Mouse (Mus musculus): Measurements from ENCODE around the gene Tmppe. TPM values are rescaled to one million over a fixed set of nuclear protein-coding genes. Genes with fewer than 3 reads are reported as not detected.

The Tmppe gene
- polyA plus RNA-seq, 1 experiment from 2014 or later, result 10.5 TPM

- no peaks in the 10 kb centered on the region for H3K4me1 ChIP-seq
- H3K27ac ChIP-seq, result no peak overlapping the region
- H3K36me3 ChIP-seq, result peaks cover 19% of the 10 kb centered on the region
- 0 out of 2 replicates have a peak, but pooled peaks cover 4% of the 10 kb centered on the region for H3K9me3 ChIP-seq
- H3K4me3 ChIP-seq, result no peak overlapping the region
- no peak for ATAC-seq (ENCODE audit: insufficient number of reproducible peaks, low FRiP score, low TSS enrichment, low read depth)
- no peak overlapping the region for H3K4me2 ChIP-seq
- H3K9ac ChIP-seq, result no peak overlapping the region
- 97% methylated on average over 5 of the region's 5 CpGs for WGBS
- H3K27me3 ChIP-seq, result no peaks in the 10 kb centered on the region
Observed at GRCm38 (mm10) chr9:114425576-114425975, 24.7 kb downstream of the Tmppe start.

- Histone ChIP-seq H3K27me3 (no peaks in the 10 kb centered on the region), H3K4me3 (no peak overlapping the region), H3K4me1 (no peaks in the 10 kb centered on the region), H3K9ac (no peak overlapping the region), H3K4me2 (no peak overlapping the region), H3K9me3 (0 out of 2 replicates have a peak, but pooled peaks cover 4% of the 10 kb centered on the region), H3K36me3 (peaks cover 21% of the 10 kb centered on the region), H3K27ac (no peak overlapping the region)
- ATAC-seq (ENCODE audit: insufficient number of reproducible peaks, low FRiP score, low TSS enrichment, low read depth), result no peak
- WGBS, result 89% methylated on average over 5 of the region's 5 CpGs
Observed at GRCm38 (mm10) chr9:114426201-114426600, 25.3 kb downstream of the Tmppe start.

DNA sequence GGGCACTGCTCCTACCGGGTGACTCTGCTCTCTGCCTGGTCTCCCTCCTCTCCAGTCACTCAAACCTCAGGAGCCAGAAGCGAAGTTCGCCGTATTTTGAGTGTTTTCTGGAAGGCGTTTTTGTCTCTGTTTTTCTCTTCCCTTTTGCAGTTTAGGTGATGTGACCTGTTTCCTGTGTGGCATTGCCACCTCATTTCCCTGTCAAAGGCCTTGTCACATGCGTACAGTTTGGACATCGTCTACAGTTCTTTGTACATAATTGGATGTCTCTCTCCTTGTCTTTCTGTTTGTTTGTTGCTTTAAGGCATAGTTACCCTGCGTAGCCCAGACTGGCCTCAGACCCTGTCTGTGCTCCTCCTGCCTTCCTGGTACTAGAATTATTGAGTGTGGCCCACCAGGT lies 26.5 kb downstream of the Tmppe start:
- no peak for ATAC-seq (ENCODE audit: insufficient number of reproducible peaks, low FRiP score, low TSS enrichment, low read depth)
- no peak overlapping the region for H3K4me2 ChIP-seq
- 0 out of 2 replicates have a peak, but pooled peaks cover 4% of the 10 kb centered on the region for H3K9me3 ChIP-seq
- no peaks in the 10 kb centered on the region for H3K27me3 ChIP-seq
- no peak overlapping the region for H3K27ac ChIP-seq
- H3K36me3 ChIP-seq, result peaks cover 24% of the 10 kb centered on the region
- WGBS, result 90% methylated on average over 8 of the region's 8 CpGs
- no peak overlapping the region for H3K9ac ChIP-seq
- H3K4me1 ChIP-seq, result no peaks in the 10 kb centered on the region
- no peak overlapping the region for H3K4me3 ChIP-seq

GRCm38 (mm10) chr9:114428103-114428834 lies 27.4 kb downstream of the Tmppe start:
- H3K27me3 ChIP-seq, result no peaks in the 10 kb centered on the region
- no peak overlapping the region for H3K4me3 ChIP-seq
- H3K36me3 ChIP-seq, result peaks cover 24% of the 10 kb centered on the region
- 84% methylated on average over 12 of the region's 12 CpGs for WGBS
- H3K9me3 ChIP-seq, result 0 out of 2 replicates have a peak, but pooled peaks cover 4% of the 10 kb centered on the region
- H3K27ac ChIP-seq, result no peak overlapping the region
- no peaks in the 10 kb centered on the region for H3K4me1 ChIP-seq
- no peak overlapping the region for H3K9ac ChIP-seq
- H3K4me2 ChIP-seq, result no peak overlapping the region
- no peak for ATAC-seq (ENCODE audit: insufficient number of reproducible peaks, low FRiP score, low TSS enrichment, low read depth)

DNA sequence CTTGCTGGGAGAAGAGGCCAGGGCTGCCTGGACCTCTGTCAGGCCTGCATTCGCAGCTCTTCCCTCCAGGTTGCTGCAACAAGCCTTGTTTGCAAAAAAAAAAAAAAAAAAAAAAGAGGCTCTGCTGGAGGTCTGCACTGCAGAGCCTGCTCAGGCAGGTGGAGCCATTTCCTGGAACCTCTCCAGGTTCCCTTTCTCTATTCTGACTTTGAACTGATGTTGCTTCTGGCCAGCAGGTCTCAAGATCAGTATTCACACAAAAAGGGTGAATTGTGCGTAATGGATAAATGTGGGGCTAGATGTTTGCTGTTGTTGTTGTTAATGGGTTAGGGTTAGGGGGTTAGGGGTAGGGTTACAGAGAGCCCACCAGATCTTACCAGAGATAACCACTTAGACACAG lies 34.8 kb downstream of the Tmppe start:
- H3K9ac ChIP-seq, result no peak overlapping the region
- no peak overlapping the region for H3K4me3 ChIP-seq

GRCm38 (mm10) chr9:114440548-114440947 lies 39.6 kb downstream of the Tmppe start:
- Histone ChIP-seq H3K9ac (no peak overlapping the region), H3K27me3 (no peaks in the 10 kb centered on the region), H3K36me3 (0 out of 2 replicates have a peak, but pooled peaks cover 16% of the 10 kb centered on the region), H3K4me2 (no peak overlapping the region), H3K4me3 (no peak overlapping the region), H3K27ac (no peak overlapping the region), H3K9me3 (no peaks in the 10 kb centered on the region), H3K4me1 (no peaks in the 10 kb centered on the region)
- 85% methylated on average over 10 of the region's 10 CpGs for WGBS
- ATAC-seq (ENCODE audit: insufficient number of reproducible peaks, low FRiP score, low TSS enrichment, low read depth), result 0 out of 2 replicates have a peak, but pooled peaks have one; percentile 35

More for the DNA sequence above, 34.8 kb downstream of the Tmppe start:
- Histone ChIP-seq H3K27ac (no peak overlapping the region), H3K27me3 (no peaks in the 10 kb centered on the region), H3K9me3 (no peaks in the 10 kb centered on the region), H3K4me1 (no peaks in the 10 kb centered on the region), H3K36me3 (peaks cover 34% of the 10 kb centered on the region; the same call in 1 of the 2 replicates), H3K4me2 (no peak overlapping the region)
- ATAC-seq (ENCODE audit: insufficient number of reproducible peaks, low FRiP score, low TSS enrichment, low read depth), result no peak
- WGBS, result 79% methylated on average over 2 of the region's 2 CpGs

DNA sequence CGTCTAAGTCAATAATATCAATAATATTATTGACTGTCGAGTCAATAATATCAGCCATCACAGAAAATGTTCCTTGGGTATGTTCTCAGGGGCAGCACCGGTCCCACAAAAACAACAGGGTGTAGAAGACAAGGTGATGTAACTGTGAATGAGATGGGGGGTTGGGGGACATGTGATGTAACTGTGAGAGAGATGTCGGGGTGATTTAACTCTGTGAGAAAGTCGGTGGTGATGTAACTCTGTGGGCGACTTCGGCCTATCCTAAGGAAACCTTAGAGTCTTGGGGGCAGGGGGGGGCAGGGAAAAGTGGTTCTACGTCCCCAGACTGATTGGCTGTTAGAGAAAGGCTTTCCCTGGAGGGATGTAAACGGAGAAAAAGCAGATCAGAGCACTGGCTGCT lies 41.3 kb downstream of the Tmppe start:
- Histone ChIP-seq H3K9me3 (no peaks in the 10 kb centered on the region), H3K27ac (no peak overlapping the region), H3K4me1 (no peaks in the 10 kb centered on the region), H3K36me3 (0 out of 2 replicates have a peak, but pooled peaks cover 5% of the 10 kb centered on the region), H3K4me2 (no peak overlapping the region), H3K4me3 (no peak overlapping the region), H3K27me3 (no peaks in the 10 kb centered on the region), H3K9ac (no peak overlapping the region)
- no peak for ATAC-seq (ENCODE audit: insufficient number of reproducible peaks, low FRiP score, low TSS enrichment, low read depth)
- WGBS, result 87% methylated on average over 9 of the region's 9 CpGs

DNA sequence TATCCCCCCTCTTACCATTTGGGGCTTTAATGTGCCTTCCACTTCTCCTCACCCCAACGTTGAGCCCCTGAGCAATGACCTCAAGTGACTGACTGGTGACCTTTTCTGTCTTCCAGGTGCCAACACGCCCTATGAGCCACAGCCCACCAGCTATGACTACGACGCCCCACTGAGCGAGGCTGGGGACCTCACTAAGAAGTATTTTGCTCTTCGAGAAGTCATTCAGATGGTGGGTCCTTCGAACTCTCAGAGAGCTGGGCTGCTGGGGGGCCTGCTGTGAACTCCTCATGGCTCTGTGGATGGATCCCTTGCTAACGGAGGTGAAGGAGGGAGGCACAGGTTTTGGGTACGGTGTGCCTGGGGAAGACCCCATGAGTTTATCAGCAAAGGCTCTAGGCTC lies 42.0 kb downstream of the Tmppe start:
- ATAC-seq (ENCODE audit: insufficient number of reproducible peaks, low FRiP score, low TSS enrichment, low read depth), result no peak
- WGBS, result 81% methylated on average over 9 of the region's 9 CpGs
- H3K4me3 ChIP-seq, result no peak overlapping the region
- H3K9me3 ChIP-seq, result no peaks in the 10 kb centered on the region
- no peaks in the 10 kb centered on the region for H3K27me3 ChIP-seq
- H3K9ac ChIP-seq, result no peak overlapping the region
- H3K36me3 ChIP-seq, result 0 out of 2 replicates have a peak, but pooled peaks cover 2% of the 10 kb centered on the region
- no peaks in the 10 kb centered on the region for H3K4me1 ChIP-seq
- H3K27ac ChIP-seq, result no peak overlapping the region
- no peak overlapping the region for H3K4me2 ChIP-seq

DNA sequence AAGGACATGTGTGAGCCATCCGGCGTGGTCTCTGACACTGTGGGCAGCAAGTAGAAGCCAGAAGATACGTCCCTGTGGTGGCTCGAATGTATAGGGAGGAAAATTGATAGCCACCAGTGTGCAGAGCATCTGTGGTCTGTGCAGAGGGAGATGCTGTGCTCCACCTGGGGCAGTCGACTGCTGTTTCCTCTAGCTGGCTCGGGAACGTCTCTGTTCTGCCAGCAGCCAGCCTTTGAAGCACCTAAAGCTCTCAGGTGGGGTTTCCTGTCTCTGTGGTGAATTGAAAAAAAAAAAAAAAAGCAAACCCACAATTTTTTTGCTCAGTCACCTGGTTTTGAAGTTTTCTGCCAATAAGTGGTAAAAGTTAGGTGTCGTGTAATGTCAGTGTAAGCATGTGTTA lies 42.4 kb downstream of the Tmppe start:
- H3K9ac ChIP-seq, result no peak overlapping the region
- no peak overlapping the region for H3K27ac ChIP-seq
- no peak overlapping the region for H3K4me3 ChIP-seq
- H3K4me2 ChIP-seq, result no peak overlapping the region
- 0 out of 2 replicates have a peak, but pooled peaks cover 2% of the 10 kb centered on the region for H3K36me3 ChIP-seq
- no peaks in the 10 kb centered on the region for H3K4me1 ChIP-seq
- H3K9me3 ChIP-seq, result no peaks in the 10 kb centered on the region
- ATAC-seq (ENCODE audit: insufficient number of reproducible peaks, low FRiP score, low TSS enrichment, low read depth), result no peak
- no peaks in the 10 kb centered on the region for H3K27me3 ChIP-seq
- 92% methylated on average over 8 of the region's 8 CpGs for WGBS

GRCm38 (mm10) chr9:114446887-114447286 lies 46.0 kb downstream of the Tmppe start:
- H3K27me3 ChIP-seq, result no peaks in the 10 kb centered on the region
- H3K4me3 ChIP-seq, result no peak overlapping the region
- H3K4me1 ChIP-seq, result no peaks in the 10 kb centered on the region
- no peak overlapping the region for H3K27ac ChIP-seq
- no peak overlapping the region for H3K4me2 ChIP-seq
- H3K36me3 ChIP-seq, result no peaks in the 10 kb centered on the region
- ATAC-seq (ENCODE audit: insufficient number of reproducible peaks, low FRiP score, low TSS enrichment, low read depth), result no peak
- H3K9me3 ChIP-seq, result no peaks in the 10 kb centered on the region
- WGBS, result 91% methylated on average over 8 of the region's 8 CpGs
- H3K9ac ChIP-seq, result no peak overlapping the region

- no peaks in the 10 kb centered on the region for H3K9me3 ChIP-seq
- 81% methylated on average over 5 of the region's 5 CpGs for WGBS
- H3K4me3 ChIP-seq, result no peak overlapping the region
- H3K4me1 ChIP-seq, result no peaks in the 10 kb centered on the region
- ATAC-seq (ENCODE audit: insufficient number of reproducible peaks, low FRiP score, low TSS enrichment, low read depth), result 0 out of 2 replicates have a peak, but pooled peaks have one; percentile 15
- H3K4me2 ChIP-seq, result no peak overlapping the region
- no peak overlapping the region for H3K27ac ChIP-seq
- no peak overlapping the region for H3K9ac ChIP-seq
- H3K27me3 ChIP-seq, result no peaks in the 10 kb centered on the region
- H3K36me3 ChIP-seq, result no peaks in the 10 kb centered on the region
Observed at GRCm38 (mm10) chr9:114448700-114449099, 47.8 kb downstream of the Tmppe start.

DNA sequence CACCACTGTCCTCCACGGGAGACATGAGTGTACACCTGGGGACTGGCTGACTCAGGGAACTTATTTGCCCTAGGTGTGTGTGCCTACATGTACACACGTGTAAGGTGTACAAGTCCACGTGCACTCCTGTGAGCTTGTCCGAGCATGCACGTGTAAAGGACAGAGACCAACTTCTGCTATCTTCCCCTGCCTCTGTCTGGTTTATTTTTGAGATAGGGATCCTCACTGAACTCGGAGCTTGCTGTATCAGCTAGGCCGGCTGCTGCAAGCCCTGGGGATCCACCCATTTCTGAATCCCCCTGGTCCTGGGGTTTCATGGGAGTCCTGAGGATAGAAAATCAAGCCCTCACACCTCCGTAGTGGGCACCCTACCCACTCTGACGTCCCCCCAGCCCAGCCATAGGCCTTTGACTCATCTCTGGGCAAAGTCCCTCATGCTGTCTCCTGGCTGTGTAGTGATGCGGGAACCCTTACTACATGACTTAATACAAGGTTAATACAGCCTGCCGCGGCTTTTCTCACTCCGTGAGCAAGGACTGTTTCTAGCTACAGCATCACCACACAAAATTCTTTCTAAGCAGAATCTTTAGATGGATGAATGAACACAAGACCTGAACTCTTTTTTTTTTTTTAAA lies 48.3 kb downstream of the Tmppe start:
- H3K27ac ChIP-seq, result no peak overlapping the region
- no peaks in the 10 kb centered on the region for H3K27me3 ChIP-seq
- no peak overlapping the region for H3K9ac ChIP-seq
- H3K9me3 ChIP-seq, result no peaks in the 10 kb centered on the region
- no peaks in the 10 kb centered on the region for H3K36me3 ChIP-seq
- WGBS, result 86% methylated on average over 13 of the region's 13 CpGs
- no peaks in the 10 kb centered on the region for H3K4me1 ChIP-seq
- no peak overlapping the region for H3K4me2 ChIP-seq
- ATAC-seq (ENCODE audit: insufficient number of reproducible peaks, low FRiP score, low TSS enrichment, low read depth), result 0 out of 2 replicates have a peak, but pooled peaks have one; percentile 36
- no peak overlapping the region for H3K4me3 ChIP-seq
